Mouse (Mus musculus) retina, postnatal 1 day (tissue): Measurements from ENCODE around the gene Ptar1.

ENCODE experiments used
- DNase-seq: peaks from one replicate; pipeline ENCODE4 v3.0.0-alpha.2; 2012

Ptar1 gene

GRCm38 (mm10) chr19:23758554-23759321 is 71.5 kb downstream of the Ptar1 start, which contains the start of gene Apba1:
TSS of gene Apba1 (plus strand) at chr19:23758887.
- DNase-seq: peak; percentile 91

- DNase-seq: no peak
These were observed 72.2 kb downstream of the Ptar1 start for GRCm38 (mm10) chr19:23759322-23759945.

GRCm38 (mm10) chr19:23763371-23763770 is 76.1 kb downstream of the Ptar1 start:
- no peak for DNase-seq

- DNase-seq: no peak
These were observed 76.8 kb downstream of the Ptar1 start for GRCm38 (mm10) chr19:23764051-23764450.

GRCm38 (mm10) chr19:23768864-23769263 is 81.6 kb downstream of the Ptar1 start:
- DNase-seq: no peak

- DNase-seq: peak; percentile 77
These were observed 83.5 kb downstream of the Ptar1 start for GRCm38 (mm10) chr19:23770494-23771423.

GRCm38 (mm10) chr19:23771971-23772370 is 84.7 kb downstream of the Ptar1 start:
- DNase-seq: no peak

GRCm38 (mm10) chr19:23775356-23775755 is 88.1 kb downstream of the Ptar1 start:
- no peak for DNase-seq

- DNase-seq: no peak
These were observed 91.9 kb downstream of the Ptar1 start for GRCm38 (mm10) chr19:23779130-23779529.

- no peak for DNase-seq
These were observed 92.9 kb downstream of the Ptar1 start for GRCm38 (mm10) chr19:23780105-23780504.
